Mouse (Mus musculus): ENCODE measurements at regions not wholly inside any gene's neighbourhood (a gene's known extent, or its start where the extent isn't known, plus 50 kb on each side); places are given as distances from the start of the nearest gene placed in this dataset.

- TF ChIP-seq CTCF (IDR thresholded peaks at IDR 0.05) (no peak), POLR2A (IDR thresholded peaks at IDR 0.05; ENCODE audit: insufficient read depth, low read depth, low read length) (no peak), EP300 (IDR thresholded peaks at IDR 0.05; ENCODE audit: insufficient read depth, low read depth, low read length) (no peak)
Observed at GRCm38 (mm10) chr13:71104419-71105228, 263.0 kb upstream of the Adamts16 start.

All from heart, adult 2 months (tissue).